Mouse (Mus musculus) embryonic fibroblast, embryonic 13.5 days (primary cell): Measurements from ENCODE around the gene Atp8a2.

Experiments
- CTCF ChIP-seq: IDR thresholded peaks from 2 replicates; pipeline ENCODE4 v1.5.1; 2011; ENCODE audit warnings: mild to moderate bottlenecking, control low read depth, low read length, moderate library complexity, borderline replicate concordance; ENCODE audit not compliant: insufficient read depth
- POLR2A ChIP-seq: IDR thresholded peaks from 2 replicates; pipeline ENCODE4 v1.6.1; 2011; ENCODE audit warnings: low read depth, mild to moderate bottlenecking, control low read depth, low read length, moderate library complexity

GRCm38 (mm10) chr14:59656591-59656990 is 540.4 kb downstream of the Atp8a2 start:
- TF ChIP-seq CTCF = no peak
- TF ChIP-seq POLR2A = no peak
